Mouse (Mus musculus) neural tube, embryonic 15.5 days (tissue): ENCODE measurements around the gene Mfng. TPM values are rescaled to one million over a fixed set of nuclear protein-coding genes. Genes with fewer than 3 reads are reported as not detected.

Source experiments
- ATAC-seq: fragments of 200-750 bp; cut with Nextera tagmentation; 2 replicates; pipeline ENCODE4 v1.8.0; 2017; ENCODE audit warnings: mild to moderate bottlenecking, moderate TSS enrichment, moderate library complexity; ENCODE audit not compliant: low FRiP score
- H3K27ac ChIP-seq: fragments of 300-500 bp; sonication (generic); replicated peaks from 2 replicates; pipeline ENCODE4 v1.5.1; 2015; ENCODE audit warnings: mild to moderate bottlenecking, inconsistent platforms
- H3K27me3 ChIP-seq: fragments of 300-500 bp; sonication (generic); replicated peaks from 2 replicates; pipeline ENCODE4 v1.6.1; 2015; ENCODE audit warnings: inconsistent platforms
- H3K36me3 ChIP-seq: fragments of 300-500 bp; sonication (generic); 2 replicates; pipeline ENCODE4 v1.6.1; 2015; ENCODE audit warnings: inconsistent platforms
- H3K4me1 ChIP-seq: fragments of 300-500 bp; sonication (generic); 2 replicates; pipeline ENCODE4 v1.6.1; 2015; ENCODE audit warnings: inconsistent platforms
- H3K4me2 ChIP-seq: fragments of 300-500 bp; sonication (generic); 2 replicates; pipeline ENCODE4 v1.6.1; 2015; ENCODE audit warnings: inconsistent platforms, mild to moderate bottlenecking, moderate library complexity
- H3K4me3 ChIP-seq: fragments of 300-500 bp; sonication (generic); replicated peaks from 2 replicates; pipeline ENCODE4 v1.5.1; 2015; ENCODE audit warnings: mild to moderate bottlenecking, inconsistent platforms
- H3K9ac ChIP-seq: fragments of 300-500 bp; sonication (generic); replicated peaks from 2 replicates; pipeline ENCODE4 v1.6.1; 2015; ENCODE audit warnings: mild to moderate bottlenecking, inconsistent platforms
- H3K9me3 ChIP-seq: fragments of 300-500 bp; sonication (generic); replicated peaks from 2 replicates; pipeline ENCODE4 v1.6.1; 2016; ENCODE audit warnings: inconsistent platforms
- WGBS: fragments of 180-500 bp; shearing (Covaris S2); methylation state at CpG from one replicate; pipeline ENCODE4 v1.1.7; 2015; ENCODE audit warnings: mixed read lengths; 5-methylcytosine and 5-hydroxymethylcytosine counted together
- polyA plus RNA-seq: library from polyadenylated mRNA; unstranded; fragments of >200 nt; fragmentation: Nextera tagmentation; extraction: Ambion mirVana; gene quantifications from 2 replicates; pipeline ENCODE4 v1.2.1, GENCODE M21; 2015

Mfng gene
- polyA plus RNA-seq, 1 experiment from 2014 or later, result 14.5 TPM

DNA sequence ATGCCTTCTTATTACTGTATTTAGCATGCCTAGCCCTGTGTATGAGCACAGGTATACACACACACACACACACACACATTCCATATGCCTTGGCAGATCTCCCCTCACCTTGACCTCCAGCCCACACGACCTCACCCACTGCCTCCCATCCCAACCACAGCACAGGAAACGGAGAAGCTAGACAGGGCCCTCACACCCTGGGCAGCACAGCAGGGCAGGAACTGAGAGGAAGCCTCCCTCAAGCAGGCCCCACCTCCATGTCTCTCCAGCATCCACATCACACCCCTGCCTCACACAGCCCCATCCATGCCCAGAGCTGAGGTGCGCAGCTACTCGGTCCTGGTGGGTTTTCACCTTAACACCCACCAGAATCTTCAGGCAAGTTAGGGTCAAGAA lies 909 bp downstream of the Mfng start:
- WGBS, result 57% methylated on average over 4 of the region's 4 CpGs
- ATAC-seq, result peak; percentile 19; the same call in 1 of the 2 replicates
- Histone ChIP-seq H3K4me1 (peaks cover 39% of the 10 kb centered on the region), H3K27ac (peak overlapping the region; percentile 63; the same call in 1 of the 2 replicates), H3K27me3 (0 out of 2 replicates have a peak, but pooled peaks cover 3% of the 10 kb centered on the region), H3K4me2 (peak overlapping the region; percentile 43), H3K9ac (no peak overlapping the region), H3K4me3 (peak overlapping the region; percentile 13), H3K9me3 (no peaks in the 10 kb centered on the region), H3K36me3 (no peaks in the 10 kb centered on the region)

GRCm38 (mm10) chr15:78771531-78772367 lies 1.5 kb downstream of the Mfng start:
- Histone ChIP-seq H3K36me3 (no peaks in the 10 kb centered on the region), H3K27ac (peak overlapping the region; percentile 37), H3K9me3 (no peaks in the 10 kb centered on the region), H3K27me3 (0 out of 2 replicates have a peak, but pooled peaks cover 3% of the 10 kb centered on the region), H3K4me2 (peak overlapping the region; percentile 43), H3K9ac (no peak overlapping the region), H3K4me1 (peaks cover 39% of the 10 kb centered on the region), H3K4me3 (no peak overlapping the region)
- 44% methylated on average over 19 of the region's 19 CpGs for WGBS
- ATAC-seq, result no peak

- Histone ChIP-seq H3K27ac (0 out of 2 replicates have a peak overlapping the region, but pooled peaks have one; percentile 30), H3K4me1 (peaks cover 39% of the 10 kb centered on the region), H3K4me3 (no peak overlapping the region), H3K27me3 (0 out of 2 replicates have a peak, but pooled peaks cover 3% of the 10 kb centered on the region), H3K36me3 (no peaks in the 10 kb centered on the region), H3K4me2 (peak overlapping the region; percentile 43), H3K9me3 (no peaks in the 10 kb centered on the region), H3K9ac (no peak overlapping the region)
- 12% methylated on average over 5 of the region's 5 CpGs for WGBS
- ATAC-seq, result no peak
These were observed 2.3 kb downstream of the Mfng start for GRCm38 (mm10) chr15:78770983-78771355.

DNA sequence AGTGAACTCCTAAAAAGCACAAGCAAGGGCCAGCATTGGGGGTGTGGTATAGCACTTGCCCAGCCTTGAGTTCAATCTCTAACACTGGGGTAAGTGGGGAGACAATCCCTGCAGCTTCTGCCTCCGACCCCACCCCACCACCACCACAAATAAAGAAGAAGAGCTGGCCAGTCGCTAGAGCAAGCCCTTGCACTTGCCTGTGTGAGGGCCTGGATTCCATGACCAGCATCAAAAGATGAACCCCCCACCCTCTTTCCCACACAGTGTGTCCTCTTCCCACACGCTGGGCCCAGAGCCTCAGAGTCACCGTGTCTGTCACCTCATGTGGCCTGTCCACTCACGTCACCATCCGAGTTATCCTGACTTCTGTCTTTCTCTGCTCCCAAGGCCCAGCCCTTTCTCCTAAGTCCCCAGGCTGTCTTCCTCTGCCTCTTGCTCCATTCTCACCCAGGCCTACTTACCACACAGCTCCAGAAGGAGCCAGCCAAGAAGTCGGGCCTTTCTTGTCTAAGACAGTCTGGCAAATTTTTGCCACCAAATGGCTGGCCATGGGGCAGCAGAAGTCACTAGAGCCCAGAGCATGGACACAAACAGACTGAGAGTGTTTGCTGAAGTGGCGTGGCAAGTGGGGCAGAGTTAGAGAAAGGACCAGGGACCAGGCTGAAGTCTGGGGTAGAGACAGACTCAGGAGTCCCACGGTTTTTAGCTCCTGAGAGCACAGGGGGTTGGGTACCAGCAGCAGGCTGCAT lies 2.9 kb downstream of the Mfng start:
- ATAC-seq, result no peak
- H3K9ac ChIP-seq, result no peak overlapping the region
- 27% methylated on average over 9 of the region's 9 CpGs for WGBS
- H3K9me3 ChIP-seq, result no peaks in the 10 kb centered on the region
- H3K36me3 ChIP-seq, result no peaks in the 10 kb centered on the region
- peak overlapping the region; percentile 43; the same call in 1 of the 2 replicates for H3K4me2 ChIP-seq
- no peak overlapping the region for H3K4me3 ChIP-seq
- peak overlapping the region; percentile 30; the same call in 1 of the 2 replicates for H3K27ac ChIP-seq
- H3K4me1 ChIP-seq, result peaks cover 39% of the 10 kb centered on the region
- 0 out of 2 replicates have a peak, but pooled peaks cover 3% of the 10 kb centered on the region for H3K27me3 ChIP-seq

DNA sequence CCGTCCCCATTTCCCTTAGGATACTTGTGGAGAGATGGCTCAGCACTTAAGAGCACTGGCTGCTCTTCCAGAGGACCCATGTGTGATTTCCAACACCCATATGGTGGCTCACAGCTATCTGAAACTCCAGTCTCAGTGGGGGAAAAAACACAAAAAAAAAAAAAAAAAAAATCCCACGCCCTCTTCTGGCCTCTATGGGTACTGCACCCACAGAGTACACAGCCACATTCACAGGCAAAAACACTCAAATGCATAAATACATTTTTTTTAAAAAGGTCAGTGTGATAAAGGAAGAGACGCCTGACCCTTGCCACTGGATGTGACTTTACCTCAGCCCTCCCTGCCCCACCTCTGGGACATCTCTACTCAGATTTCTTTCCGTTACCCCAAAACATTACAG lies 4.2 kb downstream of the Mfng start:
- Histone ChIP-seq H3K9me3 (no peaks in the 10 kb centered on the region), H3K4me2 (no peak overlapping the region), H3K9ac (no peak overlapping the region), H3K4me3 (no peak overlapping the region), H3K27me3 (0 out of 2 replicates have a peak, but pooled peaks cover 3% of the 10 kb centered on the region), H3K27ac (no peak overlapping the region), H3K36me3 (no peaks in the 10 kb centered on the region), H3K4me1 (peaks cover 39% of the 10 kb centered on the region)
- ATAC-seq, result no peak
- WGBS, result 93% methylated on average over 4 of the region's 4 CpGs

- H3K4me1 ChIP-seq, result peaks cover 12% of the 10 kb centered on the region
- H3K36me3 ChIP-seq, result no peaks in the 10 kb centered on the region
- no peak overlapping the region for H3K4me3 ChIP-seq
- H3K9ac ChIP-seq, result no peak overlapping the region
- H3K27me3 ChIP-seq, result no peaks in the 10 kb centered on the region
- no peak for ATAC-seq
- H3K4me2 ChIP-seq, result no peak overlapping the region
- no peaks in the 10 kb centered on the region for H3K9me3 ChIP-seq
- H3K27ac ChIP-seq, result no peak overlapping the region
- 78% methylated on average over 5 of the region's 5 CpGs for WGBS
These were observed 9.6 kb downstream of the Mfng start for GRCm38 (mm10) chr15:78763704-78764103.

DNA sequence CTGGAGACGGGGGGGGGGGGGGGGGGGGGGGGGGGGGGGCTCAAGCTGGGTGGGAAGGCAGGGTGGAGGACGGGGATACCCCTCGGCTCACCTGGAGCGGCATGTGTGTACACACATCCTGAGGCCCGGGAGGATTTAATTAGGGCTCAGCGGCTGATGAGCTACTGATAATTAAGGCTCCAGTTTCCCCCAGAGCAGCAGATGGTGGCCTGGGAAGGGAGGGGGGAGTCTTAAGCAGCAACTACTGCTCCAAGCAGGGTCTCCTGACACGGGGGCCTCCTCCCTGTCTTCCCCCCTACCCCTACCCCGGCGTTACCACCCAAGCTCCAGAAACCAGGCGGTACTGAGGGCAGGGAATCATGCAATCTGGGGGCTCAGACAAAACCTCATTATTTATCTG lies 10.1 kb downstream of the Mfng start:
- no peak overlapping the region for H3K4me2 ChIP-seq
- H3K27me3 ChIP-seq, result no peaks in the 10 kb centered on the region
- 28% methylated on average over 7 of the region's 10 CpGs for WGBS
- no peak overlapping the region for H3K27ac ChIP-seq
- no peaks in the 10 kb centered on the region for H3K9me3 ChIP-seq
- ATAC-seq, result no peak
- H3K4me3 ChIP-seq, result no peak overlapping the region
- H3K9ac ChIP-seq, result no peak overlapping the region
- H3K36me3 ChIP-seq, result no peaks in the 10 kb centered on the region
- peaks cover 12% of the 10 kb centered on the region for H3K4me1 ChIP-seq

GRCm38 (mm10) chr15:78761112-78761511 lies 12.2 kb downstream of the Mfng start:
- Histone ChIP-seq H3K27ac (no peak overlapping the region), H3K4me3 (no peak overlapping the region), H3K36me3 (no peaks in the 10 kb centered on the region), H3K4me1 (peaks cover 9% of the 10 kb centered on the region), H3K4me2 (no peak overlapping the region), H3K9ac (no peak overlapping the region), H3K27me3 (no peaks in the 10 kb centered on the region), H3K9me3 (no peaks in the 10 kb centered on the region)
- no peak for ATAC-seq
- 82% methylated on average over 13 of the region's 13 CpGs for WGBS

DNA sequence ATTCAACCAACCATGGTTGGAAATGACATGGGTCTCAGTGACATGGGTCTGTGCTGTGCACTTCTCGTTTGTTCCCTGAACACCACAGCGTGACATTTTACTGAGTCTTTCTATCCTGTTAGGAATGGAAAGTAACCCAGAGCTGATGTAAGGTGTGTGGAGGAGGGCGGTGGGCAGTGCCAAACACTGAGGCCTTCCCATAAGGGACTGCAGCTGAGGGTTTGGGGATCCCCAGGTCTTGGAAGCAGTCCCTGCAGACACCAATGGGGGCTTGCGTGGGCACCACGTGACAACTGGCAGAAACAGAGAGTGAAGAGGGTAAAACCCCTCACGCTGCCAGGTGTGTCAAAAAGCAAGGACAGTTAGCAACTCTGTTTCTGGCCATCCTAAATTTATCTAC lies 15.1 kb downstream of the Mfng start:
- WGBS, result 92% methylated on average over 6 of the region's 6 CpGs
- Histone ChIP-seq H3K27me3 (no peaks in the 10 kb centered on the region), H3K27ac (no peak overlapping the region), H3K4me3 (no peak overlapping the region), H3K9me3 (no peaks in the 10 kb centered on the region), H3K36me3 (no peaks in the 10 kb centered on the region), H3K4me2 (no peak overlapping the region), H3K4me1 (peaks cover 8% of the 10 kb centered on the region; the same call in 1 of the 2 replicates), H3K9ac (no peak overlapping the region)
- no peak for ATAC-seq

- Histone ChIP-seq H3K27ac (no peak overlapping the region), H3K4me1 (peaks cover 8% of the 10 kb centered on the region; the same call in 1 of the 2 replicates), H3K9me3 (no peaks in the 10 kb centered on the region), H3K4me2 (no peak overlapping the region), H3K36me3 (no peaks in the 10 kb centered on the region), H3K27me3 (no peaks in the 10 kb centered on the region), H3K4me3 (no peak overlapping the region), H3K9ac (no peak overlapping the region)
- 77% methylated on average over 12 of the region's 12 CpGs for WGBS
- no peak for ATAC-seq
These were observed 17.1 kb downstream of the Mfng start for GRCm38 (mm10) chr15:78755966-78756725.

GRCm38 (mm10) chr15:78755226-78755625 lies 18.0 kb downstream of the Mfng start:
- H3K4me3 ChIP-seq, result no peak overlapping the region
- no peak overlapping the region for H3K9ac ChIP-seq
- no peaks in the 10 kb centered on the region for H3K9me3 ChIP-seq
- H3K4me1 ChIP-seq, result peaks cover 16% of the 10 kb centered on the region
- 75% methylated on average over 3 of the region's 3 CpGs for WGBS
- ATAC-seq, result no peak
- no peak overlapping the region for H3K27ac ChIP-seq
- no peak overlapping the region for H3K4me2 ChIP-seq
- H3K36me3 ChIP-seq, result no peaks in the 10 kb centered on the region
- H3K27me3 ChIP-seq, result no peaks in the 10 kb centered on the region
